ENCODE assay signal across 14 mouse cellular contexts in the genomic region with DNA sequence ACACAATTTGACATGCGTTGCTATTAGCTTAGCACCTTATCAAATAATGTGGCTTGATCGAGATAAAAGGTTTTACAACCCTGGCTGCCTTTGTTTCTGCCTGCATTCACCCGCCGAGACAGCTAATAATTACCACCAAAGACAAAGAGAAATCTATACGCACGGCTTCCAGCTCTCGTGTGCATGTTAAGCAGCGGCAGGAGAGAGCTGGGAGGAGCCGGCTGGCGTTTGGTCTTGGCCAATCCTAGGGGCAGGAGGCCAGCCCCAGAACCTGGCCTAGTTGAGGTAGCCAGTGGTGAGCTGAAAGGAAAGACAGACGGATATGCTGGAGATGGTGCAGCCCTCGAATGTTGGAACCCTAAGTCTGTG.
A peak's percentile ranks its signal among the peaks of the same experiment; 100 is the strongest.
DNase-seq lines count a peak whose midpoint lies in the region; ATAC-seq and TF ChIP-seq lines count a peak whose summit lies in the region.
"Had no signal": no experiment of that assay in that cellular context is flagged by ENCODE, and none has a peak within 500 bp of the region (broad histone marks: within the 10 kb centered on the region; RNA-seq: fewer than 3 reads in every experiment).

No protein-coding gene starts in this region.

- H3K9me3 ChIP-seq in lung, embryonic 14.5 days (ENCODE audit: low read depth, low read length): no peaks in the 10 kb centered on the region
- H3K9me3 ChIP-seq in hindbrain, embryonic 15.5 days: no peaks in the 10 kb centered on the region
- no peaks in the 10 kb centered on the region for H3K9me3 ChIP-seq in midbrain, postnatal 0 days (ENCODE audit: low read length)
- H3K9me3 ChIP-seq: embryonic facial prominence, embryonic 15.5 days; liver, embryonic 15.5 days had no signal

- H3K9ac ChIP-seq in lung, embryonic 14.5 days: no peak overlapping the region
- no peak overlapping the region for H3K9ac ChIP-seq in hindbrain, embryonic 15.5 days
- 0 out of 2 replicates have a peak overlapping the region, but pooled peaks have one; percentile 19 for H3K9ac ChIP-seq in midbrain, postnatal 0 days (replicated peaks; ENCODE audit: low read length, poor library complexity, severe bottlenecking)
- H3K9ac ChIP-seq: embryonic facial prominence, embryonic 15.5 days; liver, embryonic 15.5 days had no signal

- H3K4me2 ChIP-seq in lung, embryonic 14.5 days: peak overlapping the region; percentile 13; the same call in 1 of the 2 replicates
- no peak overlapping the region for H3K4me2 ChIP-seq in hindbrain, embryonic 15.5 days
- no peak overlapping the region for H3K4me2 ChIP-seq in midbrain, postnatal 0 days (ENCODE audit: low read depth, low read length, poor library complexity, severe bottlenecking)
- H3K4me2 ChIP-seq: embryonic facial prominence, embryonic 15.5 days; liver, embryonic 15.5 days had no signal

- H3K4me3 ChIP-seq in lung, embryonic 14.5 days (ENCODE audit: low read depth, low read length): no peak overlapping the region
- no peak overlapping the region for H3K4me3 ChIP-seq in hindbrain, embryonic 15.5 days
- no peak overlapping the region for H3K4me3 ChIP-seq in midbrain, postnatal 0 days (ENCODE audit: low read depth, low read length)
- H3K4me3 ChIP-seq: embryonic facial prominence, embryonic 15.5 days; liver, embryonic 15.5 days had no signal

- intact Hi-C loops in heart, postnatal 14 days (cut with DNase I): loop anchor here (2.0 kb wide), 1 partner anchor 150 kb away; no protein-coding TSS in a partner anchor

- H3K36me3 ChIP-seq in lung, embryonic 14.5 days (ENCODE audit: insufficient read depth): no peaks in the 10 kb centered on the region
- H3K36me3 ChIP-seq in hindbrain, embryonic 15.5 days: no peaks in the 10 kb centered on the region
- no peaks in the 10 kb centered on the region for H3K36me3 ChIP-seq in midbrain, postnatal 0 days (ENCODE audit: insufficient read depth, low read length)
- H3K36me3 ChIP-seq: embryonic facial prominence, embryonic 15.5 days; G1E; liver, embryonic 15.5 days had no signal

- TF ChIP-seq CTCF in lung, embryonic 14.5 days (IDR thresholded peaks at IDR 0.05; ENCODE audit: low read depth): no peak
- TF ChIP-seq CTCF in midbrain, postnatal 0 days (IDR thresholded peaks at IDR 0.05): no peak

- DNase-seq in lung, embryonic 14.5 days: peak; percentile 23
- no peak for DNase-seq in lung, postnatal 10 days
- peak; percentile 52 for DNase-seq in midbrain, postnatal 0 days (ENCODE audit: low spot score)
- no peak for DNase-seq in urinary bladder, adult 2 months (ENCODE audit: low spot score)
- DNase-seq in adrenal gland, adult (ENCODE audit: inconsistent age in 2 of 2, low spot score in 1 of 2): no peak
- no peak for DNase-seq in heart, postnatal 14 days
- DNase-seq: B cell, adult 2 months; kidney, postnatal 10 days had no signal

- H3K4me1 ChIP-seq in lung, embryonic 14.5 days (ENCODE audit: insufficient read depth): no peaks in the 10 kb centered on the region
- H3K4me1 ChIP-seq in hindbrain, embryonic 15.5 days (replicated peaks): peaks cover 37% of the 10 kb centered on the region
- peaks cover 3% of the 10 kb centered on the region; the same call in 1 of the 2 replicates for H3K4me1 ChIP-seq in midbrain, postnatal 0 days (ENCODE audit: insufficient read depth, low read length)
- H3K4me1 ChIP-seq: embryonic facial prominence, embryonic 15.5 days; liver, embryonic 15.5 days had no signal

- H3K27ac ChIP-seq in lung, embryonic 14.5 days (ENCODE audit: low read depth): no peak overlapping the region
- H3K27ac ChIP-seq in hindbrain, embryonic 15.5 days (replicated peaks): peak overlapping the region; percentile 76
- peak overlapping the region; percentile 47; the same call in 1 of the 2 replicates for H3K27ac ChIP-seq in midbrain, postnatal 0 days (ENCODE audit: low read depth, low read length)
- H3K27ac ChIP-seq: embryonic facial prominence, embryonic 15.5 days; liver, embryonic 15.5 days; macrophage had no signal

- WGBS in lung, embryonic 14.5 days: 11% methylated on average over 12 of the region's 12 CpGs
- WGBS in hindbrain, embryonic 15.5 days: 19% methylated on average over 12 of the region's 12 CpGs
- 47% methylated on average over 12 of the region's 12 CpGs for WGBS in midbrain, postnatal 0 days

- no peaks in the 10 kb centered on the region for H3K27me3 ChIP-seq in lung, embryonic 14.5 days (ENCODE audit: insufficient read depth, low read length)
- no peaks in the 10 kb centered on the region for H3K27me3 ChIP-seq in hindbrain, embryonic 15.5 days
- no peaks in the 10 kb centered on the region for H3K27me3 ChIP-seq in midbrain, postnatal 0 days (ENCODE audit: insufficient read depth, low read length)
- H3K27me3 ChIP-seq: embryonic facial prominence, embryonic 15.5 days; liver, embryonic 15.5 days had no signal

- no peak for ATAC-seq in lung, embryonic 14.5 days (ENCODE audit: insufficient read depth)
- ATAC-seq in hindbrain, embryonic 15.5 days (ENCODE audit: low FRiP score, low read depth): no peak
- ATAC-seq in midbrain, postnatal 0 days (ENCODE audit: low FRiP score): no peak
- ATAC-seq in megakaryocyte progenitor cell, adult 5-6 weeks (replicated peaks; ENCODE audit: poor library complexity): no peak

Comparison
In these comparisons a context has a peak if more than half of its experiments do, and no peak if none do; other contexts are left out.
1. DNase-seq: peak in lung, embryonic 14.5 days (single experiment) and midbrain, postnatal 0 days (single experiment); none in lung, postnatal 10 days (single experiment), urinary bladder, adult 2 months (single experiment), adrenal gland, adult (0 of 2) and heart, postnatal 14 days (0 of 2).